Mouse (Mus musculus): Measurements from ENCODE around the gene Gys2.
A peak's percentile ranks its signal among the peaks of the same experiment; 100 is the strongest.

Gene Gys2

DNA sequence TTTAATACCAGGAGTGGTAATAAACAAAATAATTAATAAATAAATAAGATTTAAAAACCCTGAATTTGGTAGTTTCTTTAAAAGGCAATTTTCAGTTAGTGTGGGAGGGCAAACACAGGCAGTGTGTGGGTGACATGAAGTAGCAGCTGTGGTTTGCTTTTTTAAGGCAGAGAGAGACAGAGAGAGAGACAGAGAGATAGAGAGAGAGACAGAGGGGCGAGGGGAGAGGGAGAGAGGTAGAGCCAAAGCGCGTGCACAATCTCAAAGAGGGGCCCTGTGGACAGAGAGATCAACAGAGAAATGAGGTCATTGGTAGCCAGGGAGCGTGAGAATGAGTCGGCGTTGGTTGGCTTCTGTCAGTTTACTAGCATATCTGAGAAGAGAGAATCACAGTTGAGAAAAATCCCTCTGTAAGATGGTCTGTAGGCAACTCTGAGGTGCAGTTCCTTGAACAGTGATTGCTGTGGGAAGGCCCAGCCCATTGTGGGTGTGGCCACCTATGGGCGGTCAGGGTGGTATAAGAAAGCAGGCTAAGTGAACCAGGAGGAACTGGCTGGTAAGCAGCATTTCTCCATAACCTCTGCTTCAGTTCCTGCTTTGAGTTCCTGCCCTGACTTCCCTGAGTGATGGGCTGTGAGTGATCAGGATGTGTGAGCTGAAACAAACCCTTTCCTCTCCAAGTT lies 17.5 kb downstream of the Gys2 start:
- no peak for DNase-seq (ENCODE audit: low spot score)

GRCm38 (mm10) chr6:142453311-142453710 lies 19.6 kb downstream of the Gys2 start:
- no peak for DNase-seq (ENCODE audit: low spot score)

GRCm38 (mm10) chr6:142451381-142451780 lies 21.5 kb downstream of the Gys2 start:
- DNase-seq (ENCODE audit: low spot score) = no peak

DNA sequence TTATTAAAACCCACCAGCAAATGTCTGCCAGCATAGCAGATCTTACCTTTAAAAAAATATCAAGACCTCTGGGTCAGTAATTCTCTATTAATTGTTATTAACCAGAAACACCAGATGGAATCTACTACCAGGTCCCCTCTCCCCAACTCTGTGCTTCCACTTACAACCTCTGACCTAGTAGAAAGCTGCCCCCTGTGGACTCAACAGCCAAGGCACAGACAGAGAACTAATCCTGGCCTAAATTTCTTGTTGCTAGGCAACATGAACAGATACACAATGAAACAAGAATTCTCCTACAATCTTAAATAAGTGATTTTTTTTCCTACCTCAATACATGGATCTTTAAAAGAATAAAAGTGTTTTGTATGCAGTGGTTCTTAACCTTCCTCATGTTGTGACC lies 43.8 kb downstream of the Gys2 start:
- DNase-seq (ENCODE audit: low spot score) = no peak

DNA sequence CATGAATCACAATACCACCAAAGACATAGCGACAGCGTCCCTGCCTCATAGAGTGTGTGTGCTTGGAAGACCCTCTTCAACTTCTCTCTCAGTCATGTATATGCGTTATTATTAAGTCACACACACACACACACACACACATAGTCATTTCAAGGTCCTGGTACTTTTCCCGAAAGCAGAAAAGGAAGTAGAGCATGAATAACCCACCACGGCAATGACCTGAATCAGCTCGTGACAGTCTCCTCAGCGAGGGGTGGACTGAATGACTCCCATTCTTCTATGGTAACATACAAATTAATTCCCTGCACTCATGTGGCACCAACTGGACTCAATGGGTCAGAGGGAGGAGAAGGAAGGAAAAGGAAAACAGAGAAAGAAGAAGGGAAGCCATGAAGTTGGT lies 47.9 kb downstream of the Gys2 start:
- no peak for DNase-seq (ENCODE audit: low spot score)

DNA sequence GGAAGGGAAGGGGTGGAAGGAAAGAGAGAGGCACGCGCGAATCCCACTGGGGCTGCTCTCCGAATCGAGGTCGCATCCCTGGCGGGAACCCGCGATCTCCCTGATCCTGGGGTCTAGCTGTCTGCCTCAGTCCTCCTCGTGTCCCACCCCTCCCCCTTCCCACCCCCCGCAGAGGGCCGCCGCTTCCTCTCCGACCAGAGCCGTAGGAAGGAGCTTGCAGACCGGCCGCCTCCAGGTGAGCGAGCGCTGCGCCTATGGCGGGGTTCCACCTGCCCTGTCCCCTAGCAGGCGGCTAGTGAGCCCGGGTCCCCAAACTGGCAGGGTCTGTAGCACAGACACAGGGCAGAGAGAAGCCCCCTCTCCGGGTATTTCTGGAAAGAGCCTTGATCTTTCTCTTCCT lies 58.3 kb downstream of the Gys2 start:
- no peak for DNase-seq (ENCODE audit: low spot score)

GRCm38 (mm10) chr6:142413845-142414244 lies 59.1 kb downstream of the Gys2 start:
- DNase-seq (ENCODE audit: low spot score) = no peak

- DNase-seq (ENCODE audit: low spot score) = no peak
Measured at GRCm38 (mm10) chr6:142412906-142413491, 59.9 kb downstream of the Gys2 start, which contains the start of gene Spx. TSS of gene Spx (plus strand) at chr6:142413441.

DNA sequence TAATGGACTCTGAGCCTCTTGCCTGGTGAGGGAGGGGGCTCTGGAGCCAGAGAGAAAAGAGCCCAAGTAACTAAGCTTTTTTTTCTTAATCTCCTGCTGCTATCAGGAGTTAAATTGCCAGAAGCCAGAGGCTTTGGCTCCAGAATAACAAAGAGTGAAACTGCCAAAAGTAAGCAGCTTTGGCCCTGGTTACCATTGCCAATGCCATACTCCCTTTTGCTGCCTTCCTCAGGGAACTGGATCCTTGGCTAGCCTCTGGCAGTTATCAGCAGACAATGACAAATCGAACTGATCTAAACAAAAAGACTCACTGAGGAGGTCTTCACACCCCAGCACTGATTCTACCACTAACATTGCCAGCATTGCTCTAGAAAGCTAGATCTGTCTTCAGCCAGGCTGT lies 61.8 kb downstream of the Gys2 start:
- no peak for DNase-seq (ENCODE audit: low spot score)

DNA sequence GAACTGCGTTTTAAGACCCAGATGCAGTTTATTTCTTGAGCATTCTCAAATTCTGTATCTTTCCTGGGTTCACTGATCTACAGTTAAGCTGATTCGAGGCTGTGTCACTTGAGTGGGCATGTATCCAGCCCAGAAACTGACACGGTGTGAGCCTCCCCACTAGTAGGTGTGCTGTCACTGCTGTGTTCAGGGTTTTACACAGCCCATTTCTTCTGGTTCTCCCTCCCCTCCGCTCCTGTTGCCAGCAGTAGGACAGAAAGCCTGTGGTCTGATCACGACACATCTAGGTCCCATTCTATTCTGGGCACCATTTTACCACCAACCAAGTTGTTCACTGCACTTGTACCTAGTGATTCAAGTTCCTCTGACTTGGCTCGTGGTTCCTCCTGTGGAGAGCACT lies 77.2 kb downstream of the Gys2 start:
- DNase-seq (ENCODE audit: low spot score) = no peak

GRCm38 (mm10) chr6:142394669-142395068 lies 78.2 kb downstream of the Gys2 start:
- DNase-seq (ENCODE audit: low spot score) = no peak

- no peak for DNase-seq (ENCODE audit: low spot score)
Measured at GRCm38 (mm10) chr6:142392312-142392711, 80.6 kb downstream of the Gys2 start.

- no peak for DNase-seq (ENCODE audit: low spot score)
Measured at GRCm38 (mm10) chr6:142389101-142389500, 83.8 kb downstream of the Gys2 start.

DNA sequence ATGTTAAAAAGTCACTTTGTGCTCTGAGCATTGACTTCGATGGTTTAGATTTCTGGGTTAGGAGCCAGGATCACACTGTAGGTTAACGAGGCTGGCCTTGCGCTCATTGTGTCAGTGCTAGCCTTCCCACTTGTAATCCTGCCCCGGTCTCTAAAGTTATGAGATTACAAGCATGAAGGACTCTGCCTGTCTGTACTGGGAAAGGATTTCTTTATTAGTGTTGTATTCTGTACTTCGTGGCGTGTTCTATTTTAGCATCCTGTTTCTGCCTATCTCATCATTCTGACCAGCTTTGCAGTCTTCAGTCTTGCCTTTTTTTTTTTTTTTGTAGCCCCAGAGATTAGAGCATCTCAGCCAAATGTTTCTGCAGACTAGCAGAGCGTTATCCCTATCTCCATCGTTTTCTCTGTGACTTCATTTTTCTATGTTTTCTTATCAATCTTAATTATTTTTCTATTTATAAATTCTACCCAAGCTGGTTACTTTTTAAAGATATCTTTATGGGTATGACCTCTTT lies 85.1 kb downstream of the Gys2 start:
- DNase-seq (ENCODE audit: low spot score) = peak; percentile 22

DNA sequence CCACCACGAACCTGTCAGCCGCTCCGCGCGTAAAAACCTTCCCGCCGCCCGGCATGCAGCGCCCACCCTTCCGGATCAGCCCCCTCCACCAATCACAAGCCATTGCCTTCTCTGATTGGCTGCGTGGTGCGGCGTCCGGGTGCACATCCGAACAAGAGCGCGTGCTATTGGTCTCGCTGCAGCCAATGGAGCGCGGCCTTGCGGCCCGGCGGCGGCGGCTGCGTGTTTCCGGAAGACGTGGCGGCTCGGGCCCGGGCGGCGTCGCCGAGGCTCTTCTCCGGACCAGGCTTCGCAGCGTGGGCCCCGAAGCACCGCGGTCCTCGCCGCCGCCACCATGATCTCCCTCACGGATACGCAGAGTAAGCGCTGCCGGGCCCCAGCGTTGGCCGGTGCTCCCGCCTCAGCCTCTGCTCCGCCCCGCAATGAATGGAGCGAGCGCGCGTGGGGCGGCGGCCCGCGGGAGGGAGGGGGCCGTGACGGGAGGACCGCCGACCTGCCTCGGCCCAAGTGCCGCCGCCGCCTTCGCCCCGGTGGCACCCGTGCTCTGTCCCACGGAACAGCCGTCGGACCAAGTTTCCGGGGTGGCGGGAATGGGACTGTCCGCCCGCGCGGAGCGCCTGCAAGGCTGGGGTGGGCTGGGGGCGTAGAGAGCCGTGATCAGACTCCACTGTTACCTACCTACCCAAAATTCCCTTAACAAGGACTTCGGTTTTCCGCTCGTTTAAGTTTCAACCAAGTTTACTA lies 85.7 kb downstream of the Gys2 start, which contains the start of the genes Recql and Golt1b:
Recql (minus strand) TSS at position 77 of the 744 bp plus-strand sequence.
Golt1b (plus strand) TSS at position 211 of the 744 bp plus-strand sequence.
- peak; percentile 95 for DNase-seq (ENCODE audit: low spot score)

DNA sequence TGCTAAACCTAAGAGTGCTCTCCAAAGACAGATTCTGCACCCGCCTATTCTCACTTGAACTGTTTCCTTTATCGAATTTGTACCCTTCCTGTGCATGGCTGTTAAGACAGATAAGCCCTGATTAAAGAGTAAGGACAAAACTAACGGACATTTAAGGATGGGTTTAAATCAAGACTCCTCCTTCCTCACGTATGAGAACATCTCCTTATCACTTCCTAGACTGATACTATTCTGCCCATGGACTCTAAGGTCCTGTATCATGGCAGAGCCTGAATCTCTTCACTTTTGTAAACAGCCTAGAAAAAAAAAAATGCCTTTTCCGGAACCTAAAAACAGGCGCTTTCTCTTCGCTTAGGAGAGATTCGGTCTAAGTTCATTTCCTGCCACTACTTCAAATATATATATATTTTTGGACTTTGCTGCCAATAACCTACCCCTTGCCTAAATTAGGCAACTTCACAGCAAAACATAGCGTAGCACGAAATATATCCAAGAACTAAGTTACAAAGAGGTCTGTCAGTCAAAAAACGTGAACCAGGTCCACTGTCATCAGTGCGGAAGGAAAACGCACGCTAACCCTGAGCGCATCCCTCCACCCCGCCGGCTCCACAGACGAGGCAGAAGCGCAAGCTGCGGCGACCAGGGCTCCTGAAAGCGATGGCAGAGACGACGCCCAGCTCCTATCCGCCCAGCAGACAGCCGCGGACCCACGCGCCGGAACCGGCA lies 86.5 kb downstream of the Gys2 start:
- DNase-seq (ENCODE audit: low spot score) = peak; percentile 53

DNA sequence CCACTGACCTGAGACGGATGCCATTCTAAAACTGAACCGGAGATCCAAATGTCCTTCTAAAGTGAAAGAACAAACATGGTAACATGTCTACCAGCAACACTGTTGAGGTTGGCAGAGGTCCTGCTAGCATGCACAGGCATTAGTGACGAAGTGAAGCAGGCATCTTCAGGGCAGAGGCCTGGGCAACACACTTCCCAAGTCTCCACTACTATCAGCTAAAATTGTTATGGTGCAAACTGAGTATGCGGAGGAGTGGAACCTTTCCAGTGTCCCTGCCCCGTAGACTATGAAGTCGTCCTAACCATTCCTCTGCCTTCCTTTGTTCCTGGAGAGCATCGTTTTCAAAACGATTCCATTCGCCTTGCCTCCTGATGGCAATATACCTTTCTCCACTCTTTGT lies 88.4 kb downstream of the Gys2 start:
- no peak for DNase-seq (ENCODE audit: low spot score)

- DNase-seq (ENCODE audit: low spot score) = no peak
Measured at GRCm38 (mm10) chr6:142381615-142382014, 91.3 kb downstream of the Gys2 start.

DNA sequence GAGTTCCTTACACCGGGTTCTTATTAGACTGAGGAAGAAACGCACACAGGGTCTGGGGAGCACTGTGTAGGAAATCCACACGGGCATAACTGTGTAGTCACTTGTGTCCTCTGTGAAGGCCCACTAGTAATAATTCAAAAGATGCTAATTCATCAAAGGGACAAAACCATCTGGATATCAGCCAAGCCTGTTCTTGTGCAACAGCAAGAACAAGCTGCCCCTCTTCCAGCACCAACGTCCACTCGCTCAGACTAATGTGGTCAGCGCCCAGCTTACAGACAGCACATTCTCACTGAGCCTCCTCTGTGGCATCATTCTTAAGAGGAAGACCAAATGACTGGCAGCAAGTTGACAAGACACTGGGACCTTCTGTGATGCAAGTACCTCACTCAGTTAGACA lies 92.9 kb downstream of the Gys2 start:
- no peak for DNase-seq (ENCODE audit: low spot score)

DNA sequence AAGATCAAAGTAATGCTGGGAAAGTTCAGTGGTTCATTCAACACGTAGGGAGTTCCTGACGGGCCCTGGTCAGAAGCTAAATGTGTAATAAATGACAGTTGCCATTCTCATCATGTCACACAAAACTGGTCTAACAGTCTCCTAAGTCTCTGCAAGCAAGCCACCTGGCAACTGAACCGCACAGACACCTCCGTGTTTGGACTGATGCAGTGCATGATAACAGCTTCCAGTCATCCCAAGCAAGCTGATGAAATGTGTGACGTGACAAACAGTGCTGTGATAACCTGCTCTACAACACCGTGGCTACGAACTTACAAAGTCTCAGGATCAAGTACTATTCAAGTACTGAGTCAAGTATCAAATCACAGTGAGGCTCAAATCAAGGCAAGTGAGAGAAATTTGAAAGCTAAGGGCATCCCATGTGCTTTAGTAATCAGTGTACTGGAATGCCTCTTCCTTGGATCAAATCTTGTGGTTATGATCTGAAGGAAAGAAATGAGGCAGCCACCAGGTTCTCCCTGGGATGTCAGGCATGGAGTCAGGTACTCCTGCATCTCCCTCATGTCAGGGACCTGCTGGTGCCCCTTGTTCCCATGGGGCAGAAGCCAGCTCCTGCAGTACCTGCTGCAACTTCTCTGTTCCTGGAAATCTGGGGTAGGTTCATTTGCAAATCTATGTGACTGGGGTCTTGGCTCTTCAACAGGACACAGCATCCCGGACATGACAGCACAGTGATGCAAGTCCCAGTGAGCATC lies 94.2 kb downstream of the Gys2 start:
- no peak for DNase-seq (ENCODE audit: low spot score)

GRCm38 (mm10) chr6:142377081-142377480 lies 95.8 kb downstream of the Gys2 start:
- no peak for DNase-seq (ENCODE audit: low spot score)
